Mouse (Mus musculus): ENCODE data around the gene Pcyt1a. TPM values are rescaled to one million over a fixed set of nuclear protein-coding genes. Genes with fewer than 3 reads are reported as not detected.
A peak's percentile ranks its signal among the peaks of the same experiment; 100 is the strongest.

Pcyt1a gene
- polyA plus RNA-seq, 1 experiment = 115 TPM

GRCm38 (mm10) chr16:32523462-32524243 is 92.9 kb downstream of the Pcyt1a start:
- H3K27me3 ChIP-seq (ENCODE audit: control insufficient read depth, insufficient read depth, low read length) = no peaks in the 10 kb centered on the region
- TF ChIP-seq CTCF (IDR thresholded peaks at IDR 0.05; ENCODE audit: extremely low read depth, insufficient read length, insufficient replicate concordance, low read depth, low read length) (no peak), POLR2A (IDR thresholded peaks at IDR 0.05; ENCODE audit: low read depth, low read length) (no peak)
- H3K27ac ChIP-seq (ENCODE audit: insufficient read depth, low read depth, low read length) = peak overlapping the region; percentile 35; the same call in 1 of the 2 replicates
- no peaks in the 10 kb centered on the region for H3K36me3 ChIP-seq (ENCODE audit: control insufficient read depth, insufficient read depth, low read length)
- no peak overlapping the region for H3K4me3 ChIP-seq (ENCODE audit: low read depth, low read length)
- H3K4me1 ChIP-seq (ENCODE audit: control insufficient read depth, insufficient read depth, insufficient read length, low read length) = peaks cover 13% of the 10 kb centered on the region; the same call in 1 of the 2 replicates
- 24% methylated on average over 8 of the region's 8 CpGs for WGBS

GRCm38 (mm10) chr16:32524244-32524615 is 93.5 kb downstream of the Pcyt1a start:
- Histone ChIP-seq H3K4me3 (ENCODE audit: low read depth, low read length) (no peak overlapping the region), H3K27me3 (ENCODE audit: control insufficient read depth, insufficient read depth, low read length) (no peaks in the 10 kb centered on the region), H3K4me1 (ENCODE audit: control insufficient read depth, insufficient read depth, insufficient read length, low read length) (peaks cover 13% of the 10 kb centered on the region; the same call in 1 of the 2 replicates), H3K27ac (ENCODE audit: insufficient read depth, low read depth, low read length) (peak overlapping the region; percentile 35; the same call in 1 of the 2 replicates), H3K36me3 (ENCODE audit: control insufficient read depth, insufficient read depth, low read length) (no peaks in the 10 kb centered on the region)
- WGBS = 25% methylated on average over 5 of the region's 5 CpGs
- TF ChIP-seq POLR2A (IDR thresholded peaks at IDR 0.05; ENCODE audit: low read depth, low read length) = no peak
- TF ChIP-seq CTCF (IDR thresholded peaks at IDR 0.05; ENCODE audit: extremely low read depth, insufficient read length, insufficient replicate concordance, low read depth, low read length) = no peak

Other genes starting within 250 kb of the Pcyt1a start
- 1.5 and 2.4 TPM in 2 replicates for gene Fbxo45, start 183.8 kb upstream of the Pcyt1a start, polyA plus RNA-seq (2012; rRNA removed)
- 0.53 and 1.5 TPM in 2 replicates for gene Wdr53, start 183.7 kb upstream of the Pcyt1a start, polyA plus RNA-seq (2012; rRNA removed)
- not detected in 2 replicates for gene Smco1, start 159.5 kb upstream of the Pcyt1a start, polyA plus RNA-seq (2012; rRNA removed)
- 3.6 and 5.5 TPM in 2 replicates for gene Rnf168, start 153.5 kb upstream of the Pcyt1a start, polyA plus RNA-seq (2012; rRNA removed)
- gene Ubxn7, start 98.7 kb upstream of the Pcyt1a start, polyA plus RNA-seq (2012; rRNA removed) = 6.1 and 6.4 TPM in 2 replicates
- 0.17 and 0.35 TPM in 2 replicates for gene Tm4sf19, start 30.4 kb upstream of the Pcyt1a start, polyA plus RNA-seq (2012; rRNA removed)
- gene Tctex1d2, start 11.2 kb upstream of the Pcyt1a start, polyA plus RNA-seq (2012; rRNA removed) = 1.3 and 1.4 TPM in 2 replicates
- 102 and 424 TPM in 2 replicates for gene Slc51a, start 57.0 kb downstream of the Pcyt1a start, polyA plus RNA-seq (2012; rRNA removed)
- gene Zdhhc19, start 65.3 kb downstream of the Pcyt1a start, polyA plus RNA-seq (2012; rRNA removed) = 0.18 and 0.42 TPM in 2 replicates
- 1.9 and 3.0 TPM in 2 replicates for gene Tfrc, start 178.0 kb downstream of the Pcyt1a start, polyA plus RNA-seq (2012; rRNA removed)
- gene Tnk2, start 213.0 kb downstream of the Pcyt1a start, polyA plus RNA-seq (2012; rRNA removed) = 57.5 and 97.6 TPM in 2 replicates

All from small intestine, adult 2 months (tissue).